Mouse (Mus musculus): ENCODE results near the gene Gstp3. TPM values are rescaled to one million over a fixed set of nuclear protein-coding genes. Genes with fewer than 3 reads are reported as not detected.

Gstp3 gene
- total and polyA plus RNA-seq, 3 experiments, result 1.4 TPM; not detected in 2

GRCm38 (mm10) chr19:4017921-4018587 is 41.3 kb downstream of the Gstp3 start:
- no peak overlapping the region for H3K4me2 ChIP-seq (ENCODE audit: insufficient read depth, low read depth, poor library complexity, severe bottlenecking)
- no peaks in the 10 kb centered on the region for H3K9me3 ChIP-seq (replicated peaks; ENCODE audit: low read length)
- no peak overlapping the region for H3K27ac ChIP-seq (ENCODE audit: insufficient read depth, low read depth)
- peaks cover 9 to 20% of the 10 kb centered on the region in 2 experiments for H3K4me1 ChIP-seq (ENCODE audit: control insufficient read depth in 1 of 2, insufficient read depth in 2 of 2)
- dilution Hi-C loops (cut with MboI; ENCODE audit: extremely low pct_ligation_motif_present, extremely low pct_unique_long_range_greater_than_20kb, low sequenced_read_pairs) (no loop called here), in situ Hi-C loops (cut with MboI; ENCODE audit: low pct_ligation_motif_present, low pct_unique_long_range_greater_than_20kb, low sequenced_read_pairs) (loop anchor here (5.0 kb wide), 2 partner anchors 34 to 69 kb away; no protein-coding TSS in a partner anchor)
- H3K9ac ChIP-seq (ENCODE audit: insufficient read depth, low read depth), result no peak overlapping the region
- H3K27me3 ChIP-seq (replicated peaks), result peaks cover 2% of the 10 kb centered on the region
- no peaks in the 10 kb centered on the region for H3K36me3 ChIP-seq (replicated peaks in 1 of 2; ENCODE audit: control insufficient read depth in 1 of 2, insufficient read depth in 1 of 2, low read length in 1 of 2)
- no peak for DNase-seq (ENCODE audit: extremely low read depth)
- TF ChIP-seq CTCF (conservative IDR thresholded peaks at IDR 0.05 in 1 of 2, IDR thresholded peaks at IDR 0.05 in 1 of 2; ENCODE audit: low read depth in 2 of 2, low read length in 2 of 2) (no peak), BHLHE40 (IDR thresholded peaks at IDR 0.05; ENCODE audit: low read depth, low read length) (no peak), CHD2 (IDR thresholded peaks at IDR 0.05; ENCODE audit: low read length) (no peak), ZNF384 (IDR thresholded peaks at IDR 0.05; ENCODE audit: low read depth, low read length) (peak; percentile 59), GABPA (IDR thresholded peaks at IDR 0.05; ENCODE audit: insufficient replicate concordance, low read depth, low read length) (no peak)
- H3K79me2 ChIP-seq (replicated peaks; ENCODE audit: control insufficient read depth, extremely low read depth, insufficient read depth, poor library complexity, severe bottlenecking), result no peaks in the 10 kb centered on the region
- no peak overlapping the region for H3K4me3 ChIP-seq (replicated peaks in 1 of 3; ENCODE audit: low read depth in 2 of 3, low read length in 2 of 3, poor library complexity in 1 of 3)

DNA sequence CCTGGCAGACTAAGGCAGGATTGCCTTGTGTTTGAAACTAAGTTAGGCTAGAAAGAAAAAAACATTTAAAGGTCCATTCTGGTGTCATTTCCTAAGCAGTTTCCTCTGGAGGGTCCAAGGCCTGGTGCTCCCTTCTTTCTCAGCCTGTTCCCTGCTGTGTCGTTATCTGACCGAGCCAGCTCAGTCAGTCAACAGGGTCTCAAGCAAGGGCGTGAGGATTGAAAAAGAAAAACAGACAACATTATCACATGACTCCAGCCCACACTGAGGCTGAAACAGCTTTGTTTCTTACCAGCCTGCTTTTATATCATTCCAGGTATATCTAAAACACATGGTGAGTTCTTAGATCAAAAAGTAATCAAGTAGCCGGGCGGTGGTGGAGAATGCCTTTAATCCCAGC is 43.7 kb downstream of the Gstp3 start:
- TF ChIP-seq RAD21 (IDR thresholded peaks at IDR 0.05; ENCODE audit: low read depth, low read length) (no peak), USF2 (conservative IDR thresholded peaks at IDR 0.05; ENCODE audit: low read depth, low read length) (no peak), SIN3A (IDR thresholded peaks at IDR 0.05; ENCODE audit: low read length) (no peak), IRF4 (IDR thresholded peaks at IDR 0.05; ENCODE audit: low read depth, low read length) (no peak), RCOR1 (conservative IDR thresholded peaks at IDR 0.05; ENCODE audit: low read depth, low read length) (no peak), ETS1 (conservative IDR thresholded peaks at IDR 0.05; ENCODE audit: low read depth, low read length) (no peak), UBTF (IDR thresholded peaks at IDR 0.05; ENCODE audit: low read depth, low read length) (no peak), ZC3H11A (IDR thresholded peaks at IDR 0.05; ENCODE audit: low read depth, low read length) (no peak), TCF12 (IDR thresholded peaks at IDR 0.05; ENCODE audit: low read depth, low read length) (no peak)
- peaks cover 12 to 32% of the 10 kb centered on the region in 2 experiments for H3K4me1 ChIP-seq (ENCODE audit: control insufficient read depth in 1 of 2, insufficient read depth in 2 of 2)
- H3K4me3 ChIP-seq (replicated peaks in 1 of 3; ENCODE audit: low read depth in 2 of 3, low read length in 2 of 3, poor library complexity in 1 of 3), result no peak overlapping the region
- no peak overlapping the region for H3K27ac ChIP-seq (ENCODE audit: insufficient read depth, low read depth)
- H3K4me2 ChIP-seq (ENCODE audit: insufficient read depth, low read depth, poor library complexity, severe bottlenecking), result no peak overlapping the region
- H3K79me2 ChIP-seq (replicated peaks; ENCODE audit: control insufficient read depth, extremely low read depth, insufficient read depth, poor library complexity, severe bottlenecking), result peaks cover 8% of the 10 kb centered on the region; the same call in 1 of the 2 replicates
- in situ Hi-C loops (cut with MboI; ENCODE audit: low pct_ligation_motif_present, low pct_unique_long_range_greater_than_20kb, low sequenced_read_pairs) (loop anchor here (5.0 kb wide), 2 partner anchors 37 to 72 kb away; no protein-coding TSS in a partner anchor), dilution Hi-C loops (cut with MboI; ENCODE audit: extremely low pct_ligation_motif_present, extremely low pct_unique_long_range_greater_than_20kb, low sequenced_read_pairs) (no loop called here)
- no peak overlapping the region for H3K9ac ChIP-seq (ENCODE audit: insufficient read depth, low read depth)
- no peaks in the 10 kb centered on the region for H3K9me3 ChIP-seq (replicated peaks; ENCODE audit: low read length)
- H3K36me3 ChIP-seq (replicated peaks in 1 of 2; ENCODE audit: control insufficient read depth in 1 of 2, insufficient read depth in 1 of 2, low read length in 1 of 2), result peaks cover 4 to 7% of the 10 kb centered on the region in 2 experiments
- DNase-seq (ENCODE audit: extremely low read depth), result no peak
- H3K27me3 ChIP-seq (replicated peaks), result peaks cover 2% of the 10 kb centered on the region

Measured in CH12.LX (cell line).